Mouse (Mus musculus): ENCODE data around the gene Sesn3.

The Sesn3 gene

GRCm38 (mm10) chr9:14350787-14351186 is 75.9 kb downstream of the Sesn3 start:
- DNase-seq (ENCODE audit: low spot score in 2 of 2) = no peak

GRCm38 (mm10) chr9:14352337-14352736 is 77.5 kb downstream of the Sesn3 start:
- no peak for DNase-seq (ENCODE audit: low spot score in 2 of 2)

GRCm38 (mm10) chr9:14354852-14355251 is 80.0 kb downstream of the Sesn3 start:
- DNase-seq (ENCODE audit: low spot score in 2 of 2) = no peak

GRCm38 (mm10) chr9:14357033-14357432 is 82.2 kb downstream of the Sesn3 start:
- DNase-seq (ENCODE audit: low spot score in 2 of 2) = no peak

- no peak for DNase-seq (ENCODE audit: low spot score in 2 of 2)
Observed at GRCm38 (mm10) chr9:14362068-14362768, 87.4 kb downstream of the Sesn3 start.

GRCm38 (mm10) chr9:14363540-14363939 is 88.7 kb downstream of the Sesn3 start:
- no peak for DNase-seq (ENCODE audit: low spot score in 2 of 2)

GRCm38 (mm10) chr9:14364719-14365118 is 89.9 kb downstream of the Sesn3 start:
- no peak for DNase-seq (ENCODE audit: low spot score in 2 of 2)

- no peak for DNase-seq (ENCODE audit: low spot score in 2 of 2)
Observed at GRCm38 (mm10) chr9:14365481-14366125, 90.7 kb downstream of the Sesn3 start.

GRCm38 (mm10) chr9:14367850-14368249 is 93.0 kb downstream of the Sesn3 start:
- no peak for DNase-seq (ENCODE audit: low spot score in 2 of 2)

GRCm38 (mm10) chr9:14369271-14369670 is 94.4 kb downstream of the Sesn3 start:
- DNase-seq (ENCODE audit: low spot score in 2 of 2) = no peak

- DNase-seq (ENCODE audit: low spot score in 2 of 2) = no peak
Observed at GRCm38 (mm10) chr9:14372440-14372839, 97.6 kb downstream of the Sesn3 start.

GRCm38 (mm10) chr9:14376149-14376548 is 101.3 kb downstream of the Sesn3 start:
- DNase-seq (ENCODE audit: low spot score in 2 of 2) = peak in 1 of 2 experiments; percentile 33

- no peak for DNase-seq (ENCODE audit: low spot score in 2 of 2)
Observed at GRCm38 (mm10) chr9:14378151-14378550, 103.3 kb downstream of the Sesn3 start.

GRCm38 (mm10) chr9:14379769-14380385 is 105.0 kb downstream of the Sesn3 start:
- no peak for DNase-seq (ENCODE audit: low spot score in 2 of 2)

- peak; percentile 82 to 86 for DNase-seq (ENCODE audit: low spot score in 2 of 2)
Observed at GRCm38 (mm10) chr9:14380386-14381285, 105.8 kb downstream of the Sesn3 start.

GRCm38 (mm10) chr9:14381353-14382055 is 106.6 kb downstream of the Sesn3 start, which contains the start of gene Endod1:
Gene Endod1 (minus strand): TSS chr9:14381507.
- peak in 1 of 2 experiments; percentile 34 for DNase-seq (ENCODE audit: low spot score in 2 of 2)

GRCm38 (mm10) chr9:14382256-14382791 is 107.5 kb downstream of the Sesn3 start:
- DNase-seq (ENCODE audit: low spot score in 2 of 2) = no peak

All from frontal cortex, postnatal 36 days (tissue).